ENCODE assay signal across 8 mouse cellular contexts in genomic region chr15:98579795-98580464, GRCm38 (mm10). TPM values are rescaled to one million over a fixed set of nuclear protein-coding genes. Genes with fewer than 3 reads are reported as not detected.
DNase-seq lines count a peak whose midpoint lies in the region; ATAC-seq and TF ChIP-seq lines count a peak whose summit lies in the region.

No protein-coding gene starts in this region.

- H3K79me3 ChIP-seq in C2C12 (ENCODE audit: low read depth), result no peaks in the 10 kb centered on the region

- H3K9me3 ChIP-seq in embryonic facial prominence, embryonic 11.5 days (replicated peaks; ENCODE audit: control insufficient read depth, low read length), result no peaks in the 10 kb centered on the region
- no peaks in the 10 kb centered on the region for H3K9me3 ChIP-seq in kidney, embryonic 16.5 days (ENCODE audit: low read length)
- H3K9me3 ChIP-seq in stomach, postnatal 0 days (ENCODE audit: control insufficient read depth, low read length), result no peaks in the 10 kb centered on the region

- TF ChIP-seq EP300 in stomach, postnatal 0 days (optimal IDR thresholded peaks at IDR 0.05), result no peak

- H3K79me2 ChIP-seq in C2C12 (ENCODE audit: control insufficient read depth, insufficient read depth), result no peaks in the 10 kb centered on the region

- H3K4me3 ChIP-seq in C2C12 (ENCODE audit: insufficient read depth, poor library complexity, severe bottlenecking), result no peak overlapping the region
- H3K4me3 ChIP-seq in embryonic facial prominence, embryonic 11.5 days (ENCODE audit: low read depth, low read length), result no peak overlapping the region
- no peak overlapping the region for H3K4me3 ChIP-seq in kidney, embryonic 16.5 days (ENCODE audit: low read length)
- H3K4me3 ChIP-seq in stomach, postnatal 0 days (ENCODE audit: low read depth, low read length), result no peak overlapping the region

- no peak overlapping the region for H3K9ac ChIP-seq in embryonic facial prominence, embryonic 11.5 days (replicated peaks; ENCODE audit: low read length)
- H3K9ac ChIP-seq in kidney, embryonic 16.5 days (replicated peaks; ENCODE audit: low read length), result no peak overlapping the region
- no peak overlapping the region for H3K9ac ChIP-seq in stomach, postnatal 0 days (ENCODE audit: low read length)

- 35% methylated on average over 5 of the region's 5 CpGs for WGBS in embryonic facial prominence, embryonic 11.5 days
- 36% methylated on average over 5 of the region's 5 CpGs for WGBS in kidney, embryonic 16.5 days
- 40% methylated on average over 5 of the region's 5 CpGs for WGBS in stomach, postnatal 0 days

- peak; percentile 80 for ATAC-seq in embryonic facial prominence, embryonic 11.5 days (replicated peaks; ENCODE audit: insufficient number of reproducible peaks, low FRiP score, low TSS enrichment, low read depth)
- peak; percentile 88 for ATAC-seq in kidney, embryonic 16.5 days (ENCODE audit: low FRiP score, low TSS enrichment)
- peak; percentile 69 for ATAC-seq in stomach, postnatal 0 days (ENCODE audit: low FRiP score, low TSS enrichment)

- TF ChIP-seq CTCF in C2C12 (IDR thresholded peaks at IDR 0.05; ENCODE audit: control insufficient read depth, insufficient read depth, insufficient read length), result peak; percentile 81
- peak; percentile 97 for TF ChIP-seq CTCF in stomach, postnatal 0 days (IDR thresholded peaks at IDR 0.05; ENCODE audit: low read depth)

- H3ac ChIP-seq in C2C12 (ENCODE audit: control insufficient read depth, insufficient read length, low read depth), result no peak overlapping the region

- H3K4me1 ChIP-seq in embryonic facial prominence, embryonic 11.5 days (ENCODE audit: control insufficient read depth, insufficient read depth, low read length), result no peaks in the 10 kb centered on the region
- no peaks in the 10 kb centered on the region for H3K4me1 ChIP-seq in kidney, embryonic 16.5 days (ENCODE audit: insufficient read depth, low read length)
- no peaks in the 10 kb centered on the region for H3K4me1 ChIP-seq in stomach, postnatal 0 days (replicated peaks; ENCODE audit: control insufficient read depth, insufficient read depth)

- no peaks in the 10 kb centered on the region for H3K36me3 ChIP-seq in C2C12 (ENCODE audit: control insufficient read depth, insufficient read depth)
- H3K36me3 ChIP-seq in embryonic facial prominence, embryonic 11.5 days (replicated peaks; ENCODE audit: control insufficient read depth, insufficient read depth, low read depth, low read length), result no peaks in the 10 kb centered on the region
- H3K36me3 ChIP-seq in kidney, embryonic 16.5 days (ENCODE audit: insufficient read depth, low read length), result no peaks in the 10 kb centered on the region
- H3K36me3 ChIP-seq in stomach, postnatal 0 days (ENCODE audit: control insufficient read depth, insufficient read depth, low read length), result no peaks in the 10 kb centered on the region

- no peaks in the 10 kb centered on the region for H3K27me3 ChIP-seq in C2C12 (ENCODE audit: control insufficient read depth, insufficient read depth, insufficient read length)
- no peaks in the 10 kb centered on the region for H3K27me3 ChIP-seq in embryonic facial prominence, embryonic 11.5 days (ENCODE audit: control insufficient read depth, insufficient read depth, low read length)
- no peaks in the 10 kb centered on the region for H3K27me3 ChIP-seq in kidney, embryonic 16.5 days (ENCODE audit: insufficient read depth, low read length)
- H3K27me3 ChIP-seq in stomach, postnatal 0 days (ENCODE audit: control insufficient read depth, insufficient read depth, low read length), result no peaks in the 10 kb centered on the region

- DNase-seq in adrenal gland, postnatal 14 days, result peak; percentile 79
- peak; percentile 88 for DNase-seq in embryonic facial prominence, embryonic 11.5 days (ENCODE audit: low spot score)
- DNase-seq in heart, adult 9 months (ENCODE audit: low spot score in 2 of 2), result peak; percentile 57 to 78
- peak; percentile 82 for DNase-seq in liver
- DNase-seq in naive thymus-derived CD4-positive, alpha-beta T cell, adult 2 months (ENCODE audit: low read depth), result peak; percentile 92
- peak; percentile 84 for DNase-seq in stomach, postnatal 0 days (ENCODE audit: low spot score)

- H3K4me2 ChIP-seq in embryonic facial prominence, embryonic 11.5 days (ENCODE audit: low read depth, low read length), result no peak overlapping the region
- no peak overlapping the region for H3K4me2 ChIP-seq in kidney, embryonic 16.5 days (replicated peaks; ENCODE audit: low read depth, low read length)
- H3K4me2 ChIP-seq in stomach, postnatal 0 days (replicated peaks; ENCODE audit: low read depth), result no peak overlapping the region

- H3K27ac ChIP-seq in embryonic facial prominence, embryonic 11.5 days (replicated peaks; ENCODE audit: low read depth, low read length), result no peak overlapping the region
- no peak overlapping the region for H3K27ac ChIP-seq in kidney, embryonic 16.5 days (ENCODE audit: low read length)
- no peak overlapping the region for H3K27ac ChIP-seq in stomach, postnatal 0 days (replicated peaks)

TF ChIP-seq in C2C12, 6 proteins besides CTCF, POLR2A, EP300 and RAD21:
- TF ChIP-seq MAX (IDR thresholded peaks at IDR 0.05), result peak; percentile 75
- no peak for TF ChIP-seq CEBPB (IDR thresholded peaks at IDR 0.05; ENCODE audit: low read depth)
TF ChIP-seq in C2C12: peak in this region for 1.

RNA-seq across cellular contexts. Expression of gene 4930415O20Rik, which starts 9.1 kb away (rescaled TPM):
- polyA plus RNA-seq in C2C12 (2012; fragmentation: generic; extraction: Trizol), result 0.09 TPM
- 1.1 TPM in 1 of 2 replicates, not detected in the other for total RNA-seq in adrenal gland, postnatal 14 days (2021)
- polyA plus RNA-seq in embryonic facial prominence, embryonic 11.5 days (2014; fragmentation: Nextera tagmentation; extraction: Ambion mirVana), result not detected in 2 replicates
- polyA plus RNA-seq in kidney, embryonic 16.5 days (2015; fragmentation: Nextera tagmentation; extraction: Ambion mirVana), result 0.41 and 0.69 TPM in 2 replicates
- polyA plus RNA-seq in stomach, postnatal 0 days (2015; fragmentation: Nextera tagmentation; extraction: Ambion mirVana), result 0.19 and 0.36 TPM in 2 replicates

RNA-seq across cellular contexts. Expression of gene Ccnt1, which starts 9.2 kb away (rescaled TPM):
- polyA plus RNA-seq in C2C12 (2012; fragmentation: generic; extraction: Trizol), result 13.4 TPM
- 57.0 and 57.3 TPM in 2 replicates for total RNA-seq in adrenal gland, postnatal 14 days (2021)
- polyA plus RNA-seq in embryonic facial prominence, embryonic 11.5 days (2014; fragmentation: Nextera tagmentation; extraction: Ambion mirVana), result 61.4 and 61.8 TPM in 2 replicates
- polyA plus RNA-seq in kidney, embryonic 16.5 days (2015; fragmentation: Nextera tagmentation; extraction: Ambion mirVana), result 64.4 and 76.4 TPM in 2 replicates
- polyA plus RNA-seq in stomach, postnatal 0 days (2015; fragmentation: Nextera tagmentation; extraction: Ambion mirVana), result 20.8 and 23.9 TPM in 2 replicates

RNA-seq across cellular contexts. Expression of gene Adcy6, which starts 29.9 kb away (rescaled TPM):
- 52.6 TPM for polyA plus RNA-seq in C2C12 (2012; fragmentation: generic; extraction: Trizol)
- 73.8 and 86.1 TPM in 2 replicates for total RNA-seq in adrenal gland, postnatal 14 days (2021)
- polyA plus RNA-seq in embryonic facial prominence, embryonic 11.5 days (2014; fragmentation: Nextera tagmentation; extraction: Ambion mirVana), result 8.4 and 10.4 TPM in 2 replicates
- 24.4 and 26.0 TPM in 2 replicates for polyA plus RNA-seq in kidney, embryonic 16.5 days (2015; fragmentation: Nextera tagmentation; extraction: Ambion mirVana)
- 9.0 and 9.5 TPM in 2 replicates for polyA plus RNA-seq in stomach, postnatal 0 days (2015; fragmentation: Nextera tagmentation; extraction: Ambion mirVana)

RNA-seq across cellular contexts. Expression of gene Kansl2, which starts 45.9 kb away (rescaled TPM):
- 178 TPM for polyA plus RNA-seq in C2C12 (2012; fragmentation: generic; extraction: Trizol)
- 72.5 and 85.8 TPM in 2 replicates for total RNA-seq in adrenal gland, postnatal 14 days (2021)
- 145 and 153 TPM in 2 replicates for polyA plus RNA-seq in embryonic facial prominence, embryonic 11.5 days (2014; fragmentation: Nextera tagmentation; extraction: Ambion mirVana)
- polyA plus RNA-seq in kidney, embryonic 16.5 days (2015; fragmentation: Nextera tagmentation; extraction: Ambion mirVana), result 106 and 113 TPM in 2 replicates
- 44.3 and 44.9 TPM in 2 replicates for polyA plus RNA-seq in stomach, postnatal 0 days (2015; fragmentation: Nextera tagmentation; extraction: Ambion mirVana)

RNA-seq across cellular contexts. Expression of gene Cacnb3, which starts 50.7 kb away (rescaled TPM):
- polyA plus RNA-seq in C2C12 (2012; fragmentation: generic; extraction: Trizol), result 112 TPM
- 12.0 and 18.2 TPM in 2 replicates for total RNA-seq in adrenal gland, postnatal 14 days (2021)
- 32.3 and 33.4 TPM in 2 replicates for polyA plus RNA-seq in embryonic facial prominence, embryonic 11.5 days (2014; fragmentation: Nextera tagmentation; extraction: Ambion mirVana)
- 34.4 and 34.9 TPM in 2 replicates for polyA plus RNA-seq in kidney, embryonic 16.5 days (2015; fragmentation: Nextera tagmentation; extraction: Ambion mirVana)
- polyA plus RNA-seq in stomach, postnatal 0 days (2015; fragmentation: Nextera tagmentation; extraction: Ambion mirVana), result 15.1 and 17.6 TPM in 2 replicates
